Mouse (Mus musculus) WW6 (cell line): ENCODE results near the gene Sys1.

ENCODE experiments used
- DNase-seq: peaks from one replicate; pipeline ENCODE4 v3.0.0-alpha.2; 2013; ENCODE audit warnings: low read depth, low spot score

The Sys1 gene

DNA sequence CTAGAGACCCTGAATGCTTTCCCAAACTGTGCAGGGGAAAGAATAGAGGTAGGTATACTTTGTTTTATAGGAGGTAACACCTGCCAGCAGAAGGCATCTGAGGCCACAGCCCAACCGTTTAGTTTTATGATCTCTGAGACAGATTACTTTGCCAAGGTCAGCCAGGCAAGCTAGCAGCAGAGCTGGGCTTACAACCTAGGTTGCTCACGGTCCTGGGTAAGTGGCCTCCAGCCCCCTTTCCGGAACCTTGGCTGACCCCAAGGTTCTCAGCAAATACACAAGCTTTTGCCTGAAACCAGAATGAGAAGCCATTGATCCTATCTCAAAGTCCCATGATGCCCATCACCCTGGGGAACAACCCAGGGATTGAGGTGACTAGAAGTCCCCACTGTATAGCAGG is 22.1 kb upstream of the Sys1 start:
- no peak for DNase-seq

DNA sequence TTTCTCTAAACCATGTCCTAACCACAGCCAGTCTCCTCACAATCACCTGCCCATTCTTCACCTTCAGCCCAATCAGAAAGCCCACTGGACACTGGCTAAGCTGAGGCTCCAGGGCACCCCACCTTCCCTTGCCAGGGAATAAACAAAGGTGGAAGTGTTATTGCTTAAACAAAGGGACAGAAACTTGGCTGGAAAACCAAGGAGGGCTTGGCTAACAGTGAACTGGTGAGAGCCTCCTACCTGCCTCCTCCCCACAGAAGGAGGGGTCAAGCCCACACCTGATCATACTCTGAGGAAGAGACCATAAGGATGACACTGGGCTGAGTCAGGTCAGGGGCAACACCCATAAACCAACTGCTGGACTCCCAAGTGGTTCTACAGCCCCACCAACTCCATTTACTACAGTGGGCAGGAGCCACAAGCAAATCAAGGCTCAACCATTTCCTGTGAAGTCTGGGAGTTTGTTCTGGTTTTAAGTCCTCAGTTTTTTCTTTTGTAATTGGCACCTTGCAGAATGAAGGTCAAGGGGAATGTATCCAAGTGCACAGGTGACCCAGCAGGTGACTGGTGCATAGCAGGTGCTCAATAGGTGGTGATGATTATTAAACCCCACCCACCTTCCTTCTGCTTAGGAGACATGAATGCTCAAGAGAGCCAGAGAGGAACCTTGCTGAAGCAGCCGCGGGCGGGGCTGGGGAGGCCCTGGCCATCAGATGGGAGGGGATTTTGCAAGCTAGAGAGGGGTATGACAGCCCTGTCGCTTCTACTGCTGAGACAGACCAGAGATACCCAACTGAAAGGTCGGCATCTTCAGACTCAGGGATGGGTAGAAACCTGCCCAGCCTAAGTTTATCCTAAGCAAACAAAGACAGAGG is 21.3 kb upstream of the Sys1 start:
- no peak for DNase-seq

DNA sequence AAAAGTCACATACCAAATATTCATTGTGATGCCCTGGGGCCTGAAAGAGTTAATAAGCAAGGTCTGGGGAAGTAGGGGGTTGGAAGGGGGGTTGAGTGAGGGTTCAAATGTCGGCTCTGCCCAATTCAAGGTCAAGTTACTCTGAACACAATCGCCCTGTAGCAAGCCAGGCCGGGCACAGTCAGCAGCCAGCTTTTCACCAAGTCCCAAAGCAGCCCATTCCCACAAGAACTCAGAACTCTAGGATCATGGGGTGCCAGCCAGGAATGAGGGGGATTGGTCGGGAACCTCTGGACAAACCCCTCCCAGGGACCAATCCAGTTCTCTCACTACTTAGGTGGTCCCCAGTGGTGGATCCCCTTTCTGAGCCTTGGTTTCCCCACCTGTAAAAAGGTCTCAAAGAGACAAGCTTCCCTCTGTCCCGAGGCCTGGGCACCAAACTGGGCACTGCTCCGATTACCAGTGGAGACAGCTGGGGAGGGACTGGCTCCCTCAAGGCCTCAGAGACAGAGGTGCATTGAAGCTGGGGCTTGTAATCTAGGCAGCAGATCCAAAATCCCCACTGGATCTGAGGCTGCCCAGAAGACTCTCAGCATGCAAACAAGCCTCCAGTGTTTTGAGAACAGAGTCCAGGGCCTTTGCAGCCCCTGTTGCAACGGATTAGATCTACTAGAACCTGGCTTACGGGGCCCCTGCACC is 20.4 kb upstream of the Sys1 start:
- DNase-seq, result no peak

DNA sequence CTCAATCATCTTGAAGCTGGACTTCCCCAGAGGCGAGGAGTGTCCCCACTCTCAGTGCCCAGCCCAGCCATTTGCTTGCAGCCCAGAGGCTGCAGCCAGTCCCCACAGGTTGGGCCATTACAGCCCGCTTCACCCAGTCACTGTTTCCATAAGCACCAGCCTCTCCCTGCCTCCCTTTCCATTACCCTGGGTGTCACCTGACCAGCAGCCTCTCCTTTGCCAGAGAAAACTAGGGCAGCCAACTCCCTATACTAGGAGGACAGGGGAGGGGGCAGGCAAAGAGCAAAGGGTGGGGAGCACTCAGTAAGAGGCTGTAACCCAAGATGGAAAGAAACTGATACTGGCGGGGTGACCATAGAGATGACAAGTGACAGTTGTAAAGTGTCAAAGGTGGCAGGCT is 19.8 kb upstream of the Sys1 start:
- no peak for DNase-seq

DNA sequence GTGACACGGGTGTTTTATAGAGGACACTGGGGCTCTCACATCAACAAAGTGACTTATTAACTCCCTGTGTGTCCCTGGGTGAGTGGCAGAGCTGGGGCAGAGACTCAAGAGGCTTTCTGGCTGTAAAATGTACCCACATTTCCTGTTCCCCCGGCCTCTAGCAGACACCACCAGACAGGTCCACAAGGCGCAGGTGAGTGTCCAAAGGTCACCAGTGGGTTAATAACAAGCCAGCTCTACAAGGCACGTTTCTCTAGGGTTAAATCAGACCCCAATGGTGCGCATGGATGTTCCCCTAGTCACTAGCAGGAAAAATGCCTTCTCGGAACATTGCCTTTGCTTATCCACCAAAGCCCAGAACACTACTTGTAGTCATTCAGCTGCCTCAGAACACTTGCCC is 19.1 kb upstream of the Sys1 start:
- DNase-seq, result no peak

DNA sequence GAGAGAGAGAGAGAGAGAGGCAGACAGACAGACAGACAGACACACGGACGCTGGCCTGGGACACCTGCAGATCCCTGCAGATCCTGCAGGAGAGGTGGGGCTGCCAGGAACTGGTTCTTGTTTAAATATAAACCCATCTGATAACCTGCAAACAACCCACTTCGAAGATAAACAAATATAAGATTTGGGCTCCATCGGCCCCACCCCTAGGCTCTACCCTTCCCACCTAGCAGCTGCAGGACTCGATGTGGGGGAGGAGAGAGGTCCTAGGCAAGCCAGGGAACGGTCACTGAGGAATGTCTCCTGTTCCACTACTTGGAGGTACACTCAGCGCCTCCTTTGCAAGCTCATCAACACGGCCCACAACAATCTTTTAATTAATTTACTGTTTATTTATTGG is 18.5 kb upstream of the Sys1 start:
- DNase-seq, result no peak

DNA sequence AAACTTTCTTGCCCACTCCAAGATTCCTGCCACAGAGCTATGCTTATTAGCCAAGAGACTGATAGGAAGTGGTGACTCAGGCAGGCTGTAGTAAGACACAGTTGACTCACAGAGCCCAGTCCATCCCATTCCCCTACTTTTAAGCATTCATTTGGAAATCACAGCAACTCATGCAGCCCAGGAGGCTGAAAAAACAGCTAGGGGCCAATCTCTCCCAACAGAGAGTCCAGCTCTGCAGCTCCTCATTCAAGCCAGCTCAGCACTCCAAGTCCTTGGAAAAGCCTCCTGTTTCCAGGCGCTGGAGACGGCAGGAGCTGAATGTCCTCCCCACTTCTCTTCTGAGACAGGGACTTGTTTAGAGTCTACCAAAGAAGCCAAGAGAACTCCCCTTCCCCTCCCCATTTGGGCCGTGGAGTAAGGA is 17.8 kb upstream of the Sys1 start:
- no peak for DNase-seq

DNA sequence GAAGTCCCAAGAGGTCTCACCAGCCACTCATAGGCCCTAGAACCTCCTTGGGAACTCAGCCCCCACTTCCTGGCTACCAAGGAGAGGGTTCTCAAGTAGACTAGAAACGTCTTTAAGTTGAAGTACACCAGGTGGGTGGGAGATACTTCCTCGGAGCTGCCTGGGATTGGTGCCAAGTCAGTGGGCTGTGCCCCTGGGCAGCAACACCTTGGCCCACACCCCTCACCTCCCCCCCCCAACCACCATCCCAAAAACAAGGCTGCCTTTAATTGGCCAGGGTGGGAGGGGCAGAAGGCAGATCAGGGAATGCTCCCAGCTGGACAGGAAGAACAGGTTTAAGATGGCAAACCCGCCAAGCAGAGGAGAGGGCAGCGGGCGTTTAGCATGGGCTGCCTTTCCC is 16.4 kb upstream of the Sys1 start:
- no peak for DNase-seq

DNA sequence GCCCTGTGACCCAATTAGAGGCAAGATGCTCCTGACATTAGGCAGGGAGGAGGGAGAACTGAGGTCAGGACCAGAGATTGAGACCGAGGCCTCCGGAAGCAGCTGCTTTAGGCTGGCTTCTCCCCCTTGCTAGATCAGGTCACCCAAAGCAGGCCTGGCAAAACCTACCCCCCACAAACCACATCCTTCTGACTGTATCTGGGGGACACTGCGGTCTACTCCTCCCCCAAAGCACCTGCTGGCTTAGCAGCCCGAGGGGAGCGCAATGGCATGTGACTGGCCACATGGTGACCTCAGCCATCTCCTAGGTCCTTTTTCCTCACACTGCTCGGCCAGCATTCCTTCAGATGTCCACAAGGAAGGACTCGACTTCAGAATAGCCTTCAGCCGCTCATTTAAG is 15.6 kb upstream of the Sys1 start:
- DNase-seq, result no peak

DNA sequence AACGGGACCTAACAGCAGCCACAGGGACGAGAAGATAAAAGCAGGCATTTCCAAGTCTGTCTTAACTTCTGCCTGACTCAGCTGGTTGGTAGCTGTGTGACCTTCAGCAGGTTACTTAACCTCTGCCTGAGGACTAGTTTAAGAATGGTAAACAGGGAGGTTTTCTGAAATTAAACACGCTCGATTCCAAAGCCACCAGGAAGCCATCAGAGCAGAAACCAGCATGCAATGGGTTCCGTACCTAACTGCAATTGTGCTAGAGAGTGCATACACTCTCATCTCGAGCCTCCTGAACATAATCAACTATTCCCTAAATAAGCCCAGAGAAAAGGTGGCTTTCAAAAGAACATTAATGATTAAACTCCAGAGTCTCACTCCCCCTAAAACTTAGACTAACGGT is 15.0 kb upstream of the Sys1 start:
- no peak for DNase-seq

DNA sequence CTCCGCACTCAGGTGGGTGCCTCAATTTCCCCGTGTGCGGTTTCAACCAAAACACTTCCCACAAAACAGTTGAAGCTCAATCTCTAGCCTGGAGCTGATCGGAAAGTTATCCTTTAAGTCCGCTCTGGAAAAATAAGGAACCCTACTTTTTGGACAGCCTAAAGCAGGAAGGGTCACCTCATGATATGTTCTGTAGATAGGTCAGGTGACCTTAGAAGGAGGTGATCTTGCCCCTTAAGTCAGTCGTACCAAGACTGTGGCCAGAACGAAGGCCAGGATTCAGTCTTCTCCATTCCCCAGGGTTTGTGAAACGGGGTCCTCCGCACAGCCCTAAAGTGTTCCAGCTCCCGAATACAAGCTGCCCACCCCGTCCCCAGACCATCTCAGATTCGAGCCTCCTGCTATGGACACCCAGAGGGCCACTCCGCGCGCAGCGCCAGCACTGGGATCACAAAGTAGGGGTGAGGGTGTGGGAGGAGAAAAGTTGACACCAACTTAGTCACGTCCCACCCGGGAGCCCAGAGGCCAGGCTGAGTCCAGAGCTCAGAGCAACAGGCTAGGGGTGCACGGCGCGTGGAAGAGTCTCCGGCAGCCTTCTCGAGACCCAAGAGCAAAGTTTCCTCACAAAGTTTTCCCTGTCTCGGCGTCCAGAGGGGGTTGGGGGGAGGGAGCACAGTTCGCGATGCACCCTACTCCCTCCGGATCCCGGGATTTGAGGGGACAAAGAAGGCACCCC is 14.3 kb upstream of the Sys1 start:
- no peak for DNase-seq

DNA sequence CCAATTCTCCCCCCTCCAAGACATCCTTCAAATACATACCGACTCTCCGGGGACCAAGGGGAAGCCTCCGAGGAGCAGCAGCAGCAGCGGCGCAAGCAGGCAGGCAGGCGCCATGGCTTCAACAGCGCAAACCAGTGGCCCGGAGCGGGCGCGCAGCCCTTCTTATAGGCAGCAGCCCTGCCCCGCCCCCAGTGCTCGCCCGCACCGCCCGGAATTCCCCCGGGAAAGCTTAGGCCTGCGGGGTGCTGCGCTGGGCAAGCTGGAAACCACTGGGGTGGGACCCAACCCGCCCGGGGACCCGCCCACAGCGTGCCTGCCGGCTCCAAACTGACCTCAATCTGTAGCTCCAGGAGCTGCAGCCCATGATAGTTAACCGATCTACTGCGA is 13.7 kb upstream of the Sys1 start:
- peak; percentile 70 for DNase-seq

DNA sequence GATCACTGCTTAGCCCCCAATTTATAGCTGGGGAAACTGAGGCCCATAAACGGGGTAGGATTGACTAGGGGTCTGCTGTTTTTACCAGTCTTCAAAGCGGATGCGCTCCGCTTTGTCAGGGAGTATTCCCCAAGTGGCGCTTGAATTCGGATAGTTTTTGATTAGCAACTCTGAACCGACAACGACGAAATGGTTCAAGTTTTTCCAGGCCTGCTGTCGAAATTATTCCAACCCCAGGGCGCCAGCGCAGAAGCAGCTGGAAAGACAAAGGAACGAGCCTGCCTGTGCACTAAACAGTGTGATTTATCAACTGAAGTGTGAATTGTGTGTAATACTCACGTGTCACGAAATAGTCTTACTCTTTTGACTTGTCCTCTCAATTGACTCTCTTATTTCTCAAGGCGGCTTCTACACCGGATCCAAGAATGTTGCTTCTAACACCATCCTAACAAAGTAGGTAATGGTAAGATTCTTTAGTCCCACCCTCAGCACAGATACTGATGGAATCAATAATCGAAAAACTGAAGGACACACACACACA is 13.2 kb upstream of the Sys1 start, which contains the start of gene Sdc4:
TSS of gene Sdc4 (minus strand) at position 428 of the 541 bp plus-strand sequence.
- DNase-seq, result no peak

DNA sequence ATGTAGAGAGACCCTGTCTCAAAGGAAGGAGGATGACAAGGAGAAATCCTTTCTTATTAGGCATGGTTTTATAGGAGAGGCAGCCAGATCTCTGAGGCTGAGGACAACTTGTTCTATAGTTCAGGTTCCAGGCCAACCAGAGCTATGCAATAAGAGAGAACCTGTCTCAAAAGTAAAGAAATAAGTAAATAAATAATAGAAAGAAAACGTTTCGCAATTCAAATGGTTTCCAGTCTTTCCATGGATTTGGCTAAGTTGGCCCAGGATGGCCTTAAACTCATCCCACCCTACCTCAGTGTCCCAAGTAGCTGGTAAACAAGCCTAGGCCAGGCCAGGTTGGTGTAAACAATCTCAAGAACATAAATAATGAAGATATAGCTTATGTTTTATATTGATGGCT is 12.1 kb upstream of the Sys1 start:
- DNase-seq, result no peak

DNA sequence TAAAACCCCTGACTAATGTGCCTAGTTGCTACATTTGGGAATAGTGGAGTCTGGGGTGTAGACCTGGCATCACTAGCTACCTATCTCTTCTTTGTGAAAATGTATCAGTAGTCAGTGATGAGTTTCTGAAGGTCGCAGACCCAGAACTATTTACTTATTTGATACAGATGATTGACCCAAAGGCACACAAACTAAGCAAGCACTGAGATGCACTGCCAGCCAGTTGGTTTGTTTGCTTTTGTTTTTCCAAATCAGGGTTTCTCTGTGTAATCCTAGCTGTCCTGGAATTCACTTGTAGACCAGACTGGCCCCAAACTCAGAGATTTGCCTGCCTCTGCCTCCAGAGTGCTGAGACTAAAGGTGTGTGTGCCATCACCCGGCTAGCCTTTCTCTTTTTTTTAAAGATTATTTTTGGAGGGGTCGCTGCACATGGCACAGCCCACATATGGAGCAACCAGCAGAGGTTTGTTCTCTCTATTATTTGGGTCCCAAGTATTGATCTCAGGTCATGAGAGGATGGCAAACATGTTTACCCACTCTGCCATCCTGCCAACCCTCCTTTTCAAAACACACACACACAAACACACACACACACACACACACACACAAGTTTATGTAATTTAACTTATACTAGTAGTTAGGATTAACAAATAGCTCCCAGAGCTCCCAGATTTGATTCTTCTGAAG is 11.2 kb upstream of the Sys1 start:
- DNase-seq, result no peak

DNA sequence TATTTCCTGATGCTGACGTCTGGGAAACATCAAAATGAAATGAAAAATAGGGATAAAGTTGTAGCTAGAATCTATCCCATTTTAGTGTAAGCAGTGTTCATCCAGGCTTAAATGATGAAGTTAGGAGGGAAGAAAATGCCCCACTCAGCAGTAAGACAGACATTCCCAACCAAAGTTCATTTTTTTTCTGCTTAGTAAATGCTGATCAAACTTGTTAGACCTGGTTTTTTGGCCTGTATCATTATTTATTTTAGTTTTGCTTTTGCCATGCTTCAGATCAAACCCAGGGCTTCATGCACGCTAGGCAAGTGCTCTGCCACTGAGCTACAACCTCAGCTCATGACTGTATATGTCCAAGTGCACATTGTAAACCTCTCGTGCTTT is 10.7 kb upstream of the Sys1 start:
- DNase-seq, result no peak

DNA sequence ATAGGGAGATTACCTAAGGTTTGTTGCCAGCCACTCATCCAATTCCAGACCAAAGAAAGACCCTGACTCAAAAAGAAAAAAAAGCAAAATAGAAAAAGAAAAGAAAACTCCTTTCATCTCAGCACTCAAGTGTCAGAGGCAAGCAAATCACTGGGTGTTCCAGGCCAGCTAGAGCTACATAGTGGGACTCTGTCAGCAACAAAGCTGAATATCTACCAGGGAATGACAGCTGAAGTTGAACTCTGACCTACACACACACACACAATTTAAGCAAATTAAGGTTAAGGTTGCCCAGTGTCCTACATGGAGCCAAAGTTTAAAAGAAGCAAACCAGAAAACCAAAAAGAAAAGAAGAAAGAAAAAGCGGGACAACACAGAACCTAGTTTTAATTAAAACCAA is 8.6 kb upstream of the Sys1 start:
- DNase-seq, result no peak

DNA sequence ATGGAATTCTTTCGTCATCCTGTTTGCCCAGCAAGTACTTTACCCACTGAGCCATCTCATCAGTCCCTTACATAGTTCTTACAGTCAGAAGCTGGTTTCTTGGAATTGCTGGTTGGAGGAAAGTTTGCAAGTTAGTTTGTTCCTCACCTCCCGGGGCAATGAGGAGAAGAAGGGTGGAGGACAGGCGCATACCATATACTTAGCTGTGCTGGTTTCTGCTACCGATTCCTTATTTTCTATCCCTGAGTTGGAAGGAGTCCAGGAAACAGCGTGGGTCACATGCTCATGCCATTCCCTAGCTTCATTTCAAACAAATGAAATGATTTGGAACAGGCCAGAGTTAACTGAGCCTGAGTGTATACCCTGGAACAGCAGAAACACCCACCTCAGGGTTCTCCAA is 7.8 kb upstream of the Sys1 start:
- DNase-seq, result no peak

DNA sequence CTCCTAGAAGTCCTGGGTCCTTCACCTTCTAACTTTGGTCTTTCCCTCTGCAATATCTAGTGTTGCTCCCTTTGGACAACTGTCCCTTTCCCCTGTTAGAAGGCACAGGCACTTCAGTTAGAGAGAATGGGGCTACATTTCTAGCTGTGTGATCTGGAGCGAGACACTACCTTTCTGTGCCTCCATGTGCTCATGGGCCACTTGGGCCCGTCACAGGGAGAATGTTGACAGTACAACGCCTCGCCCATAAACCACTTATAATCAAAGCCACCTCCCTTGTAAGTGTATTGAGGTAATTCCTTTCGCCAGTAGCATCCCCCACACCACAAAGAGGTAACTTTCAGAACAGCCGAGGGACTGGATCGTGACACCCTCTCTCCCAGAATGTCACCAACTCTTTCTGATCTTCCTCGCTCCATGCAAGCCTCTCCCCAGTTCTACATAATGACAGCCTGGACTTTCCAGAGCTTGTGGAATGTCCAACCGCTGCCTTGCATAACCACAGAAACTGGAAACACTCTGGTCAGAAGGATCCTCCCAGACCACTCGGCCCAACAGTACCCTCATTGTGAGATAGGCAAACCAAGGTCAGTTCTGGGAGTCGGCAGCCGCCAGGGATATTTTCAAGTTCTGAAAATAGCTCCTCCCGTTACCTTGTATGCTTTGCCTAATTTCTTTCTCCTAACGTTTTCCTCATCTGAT is 7.3 kb upstream of the Sys1 start:
- DNase-seq, result no peak

DNA sequence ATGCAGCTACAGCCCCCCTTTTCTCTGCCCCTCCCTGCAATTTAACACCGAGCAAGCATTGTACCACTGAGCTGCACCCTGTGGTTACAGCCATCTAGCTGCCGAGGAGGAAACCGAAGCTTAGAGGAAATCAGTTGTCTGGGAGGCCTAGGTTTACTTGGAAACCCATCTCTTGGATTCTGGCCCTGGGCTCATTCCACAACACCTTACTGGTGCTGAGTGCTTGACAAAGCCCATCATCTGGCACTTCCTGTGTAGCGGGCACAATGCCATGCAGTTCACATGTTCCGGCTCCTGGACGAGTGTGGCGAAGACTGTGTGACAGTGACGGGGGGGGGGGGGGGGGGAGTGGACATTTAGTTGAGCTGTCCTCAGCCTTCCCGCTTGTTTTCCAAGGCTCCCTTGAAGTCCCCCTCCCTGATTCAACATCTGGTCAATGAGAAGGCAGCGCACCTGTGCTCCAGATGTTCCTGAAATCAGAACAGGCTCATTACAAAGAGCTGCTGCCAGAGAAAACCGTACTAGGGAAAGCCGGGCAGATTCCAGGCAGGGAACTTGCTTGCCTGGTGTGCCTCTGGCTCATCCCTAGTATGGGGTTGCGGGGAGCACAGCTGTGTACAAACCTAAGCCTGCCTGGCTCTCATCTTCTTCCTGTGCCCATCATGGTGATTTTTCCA is 4.6 kb upstream of the Sys1 start:
- no peak for DNase-seq
